Mouse (Mus musculus): ENCODE data around the gene Acacb.
A peak's percentile ranks its signal among the peaks of the same experiment; 100 is the strongest.

The Acacb gene

GRCm38 (mm10) chr5:114264791-114265190, 118.5 kb downstream of the Acacb start:
- no peak for DNase-seq (ENCODE audit: low read depth, low spot score)

DNA sequence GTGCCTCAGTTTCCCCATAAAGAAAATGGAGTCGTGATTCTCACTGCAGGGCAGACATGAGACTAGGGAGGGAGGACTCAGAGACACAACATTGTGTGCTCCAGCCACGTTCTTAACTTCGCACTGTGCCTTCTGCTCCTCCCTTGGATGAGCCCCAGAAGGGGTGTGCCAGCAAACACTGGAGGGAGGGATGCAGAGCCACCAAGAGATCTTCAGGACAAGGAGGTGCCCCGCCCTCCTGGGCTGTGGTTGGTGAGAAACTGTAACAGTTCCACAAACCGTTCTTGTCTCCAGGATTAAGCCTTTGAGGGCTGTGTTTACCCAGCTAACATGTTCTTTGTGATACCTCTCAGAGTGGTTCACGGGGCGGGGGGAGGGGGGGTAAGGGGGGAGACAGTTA, 122.3 kb downstream of the Acacb start:
- DNase-seq (ENCODE audit: low read depth, low spot score) = peak; percentile 46

DNA sequence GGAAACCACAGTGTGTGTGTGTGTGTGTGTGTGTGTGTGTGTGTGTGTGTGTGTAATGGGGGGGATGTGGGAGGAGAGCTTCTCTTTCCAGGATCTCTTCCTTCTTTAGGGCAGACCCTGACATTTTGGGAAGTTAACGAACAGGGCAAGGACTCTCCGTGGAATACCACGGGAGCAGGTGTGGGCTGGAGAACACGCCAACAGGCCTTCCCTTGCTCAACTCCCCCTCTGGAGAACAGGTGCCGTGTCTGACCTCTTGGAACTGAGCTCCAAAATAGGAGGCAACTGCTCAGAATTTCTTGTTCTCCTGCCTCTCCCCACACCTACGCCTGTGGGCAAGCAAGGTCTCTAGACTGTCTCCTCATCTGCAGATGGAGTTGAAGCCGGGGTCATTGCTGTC, 123.2 kb downstream of the Acacb start:
- no peak for DNase-seq (ENCODE audit: low read depth, low spot score)

- DNase-seq (ENCODE audit: low read depth, low spot score) = no peak
Measured at GRCm38 (mm10) chr5:114269984-114270383, 123.6 kb downstream of the Acacb start.

DNA sequence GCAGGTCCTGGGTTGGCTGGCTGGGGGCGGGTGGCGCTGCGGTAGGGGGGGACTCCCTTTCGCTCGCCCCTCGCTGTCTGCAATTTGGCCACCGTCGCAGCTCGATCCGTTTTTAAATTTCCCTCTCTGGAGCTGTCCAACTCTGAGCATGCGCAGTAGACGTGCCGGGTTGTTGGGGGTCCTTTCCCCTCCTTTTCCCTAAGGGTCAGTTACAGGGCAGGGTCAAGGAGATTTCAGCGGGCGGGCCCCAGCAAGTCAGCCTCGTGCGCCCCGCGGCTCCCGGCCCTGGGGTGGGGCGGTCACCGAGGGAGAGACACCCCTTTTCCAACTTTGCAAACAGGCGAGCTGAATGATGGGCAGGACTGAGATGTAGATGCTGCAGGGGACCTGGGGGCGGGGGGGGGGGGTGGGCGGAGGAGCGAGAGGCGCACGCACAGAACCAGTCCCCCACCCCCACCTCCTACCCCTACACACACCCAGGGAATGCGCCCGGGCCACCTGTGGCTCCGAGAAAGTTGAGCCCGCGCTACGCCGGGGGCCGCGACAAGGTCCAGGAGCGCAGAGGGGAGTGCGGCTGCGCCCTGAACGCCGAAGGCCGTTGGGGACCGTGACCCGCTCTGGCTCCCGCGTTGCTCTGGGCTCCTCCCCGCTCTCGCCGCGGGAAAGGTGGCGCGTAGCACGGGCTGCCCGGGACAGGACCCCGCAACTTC, 127.5 kb downstream of the Acacb start, which contains the start of gene Foxn4:
TSS of gene Foxn4 (minus strand) at position 115 of the 710 bp plus-strand sequence.
- DNase-seq (ENCODE audit: low read depth, low spot score) = peak; percentile 74

DNA sequence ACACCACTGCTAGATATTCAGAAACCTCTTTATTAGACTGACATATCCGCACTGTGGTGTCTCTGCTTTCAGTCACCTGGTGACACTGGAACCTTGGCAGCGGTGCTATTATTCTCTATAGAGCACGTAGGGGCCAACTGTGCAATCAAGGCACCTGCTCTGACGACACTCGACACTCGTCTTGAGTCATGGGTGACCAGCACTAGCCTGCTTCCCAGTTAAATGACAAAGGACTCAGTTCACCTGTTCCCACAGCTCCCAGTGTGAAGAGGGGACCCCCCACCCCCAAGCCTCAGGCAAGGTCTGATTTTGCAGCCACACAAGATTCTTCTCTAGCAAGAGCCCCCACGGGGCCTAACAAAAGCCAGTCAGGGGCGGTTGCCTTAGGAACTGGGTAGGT, 129.0 kb downstream of the Acacb start:
- no peak for DNase-seq (ENCODE audit: low read depth, low spot score)

- DNase-seq (ENCODE audit: low read depth, low spot score) = peak; percentile 34
Measured at GRCm38 (mm10) chr5:114275991-114276390, 129.7 kb downstream of the Acacb start.

GRCm38 (mm10) chr5:114279382-114280143, 133.2 kb downstream of the Acacb start:
- no peak for DNase-seq (ENCODE audit: low read depth, low spot score)

DNA sequence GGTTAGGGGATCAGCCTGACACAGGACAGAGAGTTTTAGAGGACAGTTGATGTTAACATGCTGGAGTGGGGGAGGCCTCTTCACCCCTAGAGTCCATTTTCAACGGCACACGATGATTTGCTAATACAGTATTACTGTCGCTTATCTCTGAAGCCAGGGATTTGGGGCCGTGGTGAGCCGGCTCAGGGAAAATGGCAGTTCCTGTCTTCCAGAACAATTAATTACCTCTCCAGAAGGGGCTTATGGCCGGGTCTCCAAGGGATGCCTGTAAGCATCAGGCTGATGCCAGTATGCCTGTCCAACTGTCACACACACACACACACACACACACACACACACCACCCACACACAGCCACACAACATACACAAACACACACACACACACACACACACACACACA, 136.0 kb downstream of the Acacb start:
- no peak for DNase-seq (ENCODE audit: low read depth, low spot score)

DNA sequence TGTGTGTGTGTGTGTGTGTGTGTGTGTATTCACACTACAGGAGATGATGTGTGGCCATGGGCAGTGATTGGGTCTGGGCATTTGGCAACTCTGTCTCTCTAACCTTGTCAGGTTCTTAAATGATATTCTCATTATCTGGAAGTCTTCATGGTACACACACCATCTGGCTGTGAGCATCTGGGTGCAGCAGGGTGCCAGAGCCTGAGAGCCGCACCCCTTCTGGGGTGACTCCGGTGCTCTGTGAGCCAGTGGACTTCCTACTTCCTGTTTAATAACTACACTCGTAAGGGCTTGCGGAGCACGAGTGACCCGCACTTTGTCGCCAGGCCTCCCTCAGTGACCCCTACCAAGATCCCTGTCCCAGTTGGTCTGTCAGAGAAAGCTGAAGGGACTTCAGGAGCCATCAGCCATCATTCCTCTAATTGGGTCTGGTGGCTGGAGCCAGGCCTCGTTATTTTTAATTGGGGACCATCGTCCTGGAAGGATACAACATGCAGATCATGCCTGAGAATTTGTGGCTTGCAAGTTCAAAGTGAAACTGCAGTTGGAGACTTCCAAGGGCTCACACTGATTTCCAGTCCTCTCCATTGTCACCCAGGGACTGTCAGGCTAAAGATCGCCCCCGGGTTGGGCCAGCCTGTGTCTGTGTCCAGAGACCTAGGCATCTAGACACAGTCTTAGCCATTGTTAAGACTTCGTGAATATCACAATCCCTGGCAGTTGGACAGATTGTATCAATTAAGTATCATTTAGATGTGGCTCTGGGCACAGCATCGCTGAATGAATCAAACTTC, 138.5 kb downstream of the Acacb start:
- no peak for DNase-seq (ENCODE audit: low read depth, low spot score)

- no peak for DNase-seq (ENCODE audit: low read depth, low spot score)
Measured at GRCm38 (mm10) chr5:114285398-114285700, 139.0 kb downstream of the Acacb start.

GRCm38 (mm10) chr5:114286102-114286501, 139.8 kb downstream of the Acacb start:
- DNase-seq (ENCODE audit: low read depth, low spot score) = peak; percentile 68

DNA sequence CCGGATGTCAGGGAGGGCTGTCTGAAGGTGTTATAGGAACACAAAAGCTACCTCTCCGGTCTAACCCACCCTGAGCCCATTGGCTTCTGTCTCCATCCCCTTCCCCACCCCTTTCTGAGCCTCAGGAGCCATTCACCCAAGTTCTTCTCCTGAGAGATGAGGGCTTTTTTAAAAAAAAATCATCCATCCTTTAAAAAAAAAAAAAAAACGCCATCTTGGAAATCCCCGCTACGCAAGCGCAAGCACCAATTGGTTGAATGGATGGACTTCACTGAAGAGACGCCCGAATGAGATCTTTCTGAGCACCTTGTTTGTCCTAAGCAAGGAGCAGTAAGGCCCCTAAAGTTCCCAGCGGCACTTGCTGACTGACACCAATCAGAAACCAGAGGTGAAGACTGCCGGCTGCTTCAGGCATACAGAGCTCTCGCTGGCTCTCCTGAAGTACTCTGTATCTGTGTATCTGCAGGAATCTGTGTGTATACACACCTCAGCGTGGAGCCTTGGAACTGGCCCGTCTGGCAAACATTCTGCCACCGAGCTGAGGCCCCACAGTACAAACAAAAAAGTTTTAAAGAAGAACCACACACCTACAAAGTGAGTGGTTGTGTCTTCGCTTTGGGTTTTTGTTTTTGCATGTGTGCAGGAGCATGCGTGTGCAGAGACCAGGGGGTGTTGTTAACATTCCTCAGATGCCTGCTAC, 140.7 kb downstream of the Acacb start:
- peak; percentile 80 for DNase-seq (ENCODE audit: low read depth, low spot score)

- no peak for DNase-seq (ENCODE audit: low read depth, low spot score)
Measured at GRCm38 (mm10) chr5:114288396-114288795, 142.1 kb downstream of the Acacb start.

GRCm38 (mm10) chr5:114288874-114289273, 142.5 kb downstream of the Acacb start, which contains the start of gene Myo1h:
Myo1h (plus strand) TSS chr5:114289166.
- DNase-seq (ENCODE audit: low read depth, low spot score) = no peak

DNA sequence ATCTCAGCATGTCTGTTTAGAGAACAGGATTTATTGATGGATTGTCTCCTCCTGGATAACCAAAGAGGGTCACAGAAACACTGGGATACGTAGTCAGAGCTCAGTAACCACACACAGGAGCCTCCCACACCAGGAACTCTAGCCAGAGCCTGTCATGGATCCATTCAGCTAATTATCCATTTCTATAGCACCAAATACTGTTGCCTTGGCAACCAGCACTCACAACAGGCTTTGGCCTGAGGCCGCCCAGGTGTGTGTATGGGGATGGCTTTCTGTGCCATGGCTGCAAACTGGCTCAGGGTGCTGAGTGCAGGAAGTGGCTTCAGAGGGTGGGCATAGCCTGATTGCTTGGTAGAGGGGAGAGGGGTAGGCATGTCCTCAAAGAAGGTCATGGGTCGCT, 143.7 kb downstream of the Acacb start:
- no peak for DNase-seq (ENCODE audit: low read depth, low spot score)

GRCm38 (mm10) chr5:114296693-114297631, 150.6 kb downstream of the Acacb start:
- peak; percentile 62 for DNase-seq (ENCODE audit: low read depth, low spot score)

DNA sequence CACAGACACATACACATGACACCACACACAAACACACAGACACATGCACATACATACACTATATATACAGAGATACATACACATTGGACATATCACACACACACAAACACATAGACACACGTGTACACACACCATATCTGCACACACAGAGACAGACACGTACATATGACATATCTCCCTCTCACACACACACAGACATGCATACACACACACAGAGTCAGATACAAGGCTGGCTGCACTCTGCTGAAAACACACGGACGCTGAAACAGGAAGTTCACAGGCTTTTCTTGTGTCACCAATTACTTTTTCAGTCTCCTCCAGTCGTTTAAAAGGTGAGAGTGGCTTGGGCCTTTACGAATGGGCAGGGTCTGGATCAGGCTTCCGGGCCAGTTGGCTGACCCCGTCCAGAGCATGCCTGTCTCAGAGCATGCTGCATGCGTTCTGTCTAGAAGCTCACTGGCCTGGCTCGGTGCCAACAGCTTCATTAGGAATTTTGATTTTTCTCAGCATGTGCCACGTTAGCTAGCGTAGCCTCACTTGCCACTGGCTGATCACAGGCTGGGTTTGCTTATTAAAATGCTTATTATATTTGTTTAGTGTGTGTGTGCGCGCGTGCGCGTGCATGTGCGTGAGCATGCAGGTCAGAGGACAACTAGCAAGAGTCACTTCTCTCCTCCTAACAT, 152.0 kb downstream of the Acacb start:
- DNase-seq (ENCODE audit: low read depth, low spot score) = no peak

DNA sequence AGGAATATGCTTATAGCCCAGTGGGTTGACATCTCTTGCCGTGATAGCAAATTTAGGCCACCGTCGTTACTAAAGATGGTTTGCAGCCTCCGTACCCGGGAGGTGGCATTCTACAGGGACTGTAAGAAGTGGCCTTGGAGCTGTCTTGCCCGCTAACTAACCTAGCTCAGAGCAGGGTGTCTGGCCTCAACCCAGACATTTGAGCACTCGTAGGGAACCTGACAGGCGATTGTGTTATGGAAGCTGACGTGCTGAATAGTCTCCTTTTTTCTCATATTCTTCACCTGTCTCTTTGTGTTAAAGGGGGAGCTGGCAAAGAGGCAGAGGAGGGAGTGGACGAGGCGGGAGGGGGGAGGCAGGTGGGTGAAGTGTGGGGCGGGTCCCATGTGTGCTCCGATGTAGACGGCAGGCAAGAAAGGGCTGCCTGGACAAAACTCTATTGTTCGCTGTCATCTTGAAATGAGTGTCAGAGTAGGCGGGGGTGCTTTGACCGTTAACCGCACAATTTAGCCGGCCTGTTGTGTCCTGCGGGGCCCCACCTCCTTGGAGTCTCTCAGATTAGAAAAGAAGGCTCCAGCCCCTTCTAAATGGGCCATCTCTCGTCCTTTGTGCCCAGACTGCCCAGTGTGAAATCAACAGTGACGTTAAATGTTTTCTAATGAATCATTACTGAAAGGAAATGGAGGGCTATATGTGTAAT, 153.0 kb downstream of the Acacb start:
- peak; percentile 74 for DNase-seq (ENCODE audit: low read depth, low spot score)

Measured in ZHBTc4 (cell line).